27 mouse cellular contexts compared by ENCODE assay signal in the genomic region with DNA sequence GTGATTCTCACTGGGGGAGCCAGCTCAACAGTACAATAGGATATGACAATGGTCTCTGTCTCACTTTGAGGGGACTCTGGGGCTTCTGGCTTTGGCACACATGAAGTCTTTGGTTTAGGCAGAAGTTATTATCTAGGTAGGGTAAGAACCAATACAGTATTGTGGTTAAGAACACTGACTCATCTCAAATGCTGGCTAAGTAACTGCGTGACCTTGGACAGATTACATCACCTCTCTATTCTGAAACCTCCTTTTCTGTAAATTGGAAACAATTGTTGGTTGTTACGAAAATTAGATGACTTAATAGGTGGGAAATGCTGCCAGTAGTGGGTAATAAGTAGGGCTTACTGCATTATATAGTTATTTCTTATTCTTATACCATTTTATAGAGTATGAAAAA.
A peak's percentile ranks its signal among the peaks of the same experiment; 100 is the strongest.
DNase-seq lines count a peak whose midpoint lies in the region; TF ChIP-seq lines count a peak whose summit lies in the region.
"Had no signal": no experiment of that assay in that cellular context is flagged by ENCODE, and none has a peak within 500 bp of the region (broad histone marks: within the 10 kb centered on the region; RNA-seq: fewer than 3 reads in every experiment).

No protein-coding gene starts in this region.

- peak; percentile 10 to 79 for DNase-seq in adrenal gland, adult (ENCODE audit: inconsistent age in 2 of 2, low spot score in 1 of 2)
- DNase-seq in adrenal gland, postnatal 25 days = no peak
- peak; percentile 50 for DNase-seq in NIH3T3 (ENCODE audit: low read depth)
- DNase-seq in adrenal gland, postnatal 36 days = peak; percentile 26 to 34
- DNase-seq in cerebellum, adult 2 months = no peak
- DNase-seq in urinary bladder, postnatal 4 days (ENCODE audit: low spot score in 2 of 2) = no peak
- no peak for DNase-seq in cerebellum, adult 9-10 months
- DNase-seq: cerebellum, adult 11 months; cerebellum, postnatal 14 days; embryo, embryonic 11 days; gastrocnemius, adult 2 months; heart, adult 18-20 months; heart, postnatal 14 days; kidney, postnatal 25 days; liver, embryonic 13.5 days; lung, adult 2 months; thymus, adult 2 months; thymus, postnatal 4 days had no signal

- no peak overlapping the region for H3ac ChIP-seq in myocyte (ENCODE audit: control insufficient read depth, insufficient read length)

- H3K36me3 ChIP-seq in myocyte (ENCODE audit: control insufficient read depth, insufficient read depth) = no peaks in the 10 kb centered on the region
- H3K36me3 ChIP-seq: embryonic facial prominence, embryonic 13.5 days; G1E; heart, embryonic 12.5 days; liver, embryonic 13.5 days; neural tube, embryonic 15.5 days had no signal

- no peak overlapping the region for H3K27ac ChIP-seq in cerebellum, adult 2 months (ENCODE audit: insufficient read depth, low read length)
- H3K27ac ChIP-seq: embryonic facial prominence, embryonic 13.5 days; forebrain, embryonic 13.5 days; gastrocnemius, adult 2 months; left cerebral cortex, adult 2 months; liver, embryonic 13.5 days; neural tube, embryonic 15.5 days; stomach, postnatal 0 days had no signal

- no peak for TF ChIP-seq CTCF in cerebellum, adult 2 months (IDR thresholded peaks at IDR 0.05; ENCODE audit: borderline replicate concordance, insufficient read depth, low read depth, low read length)

- H3K4me3 ChIP-seq in myocyte = no peak overlapping the region
- no peak overlapping the region for H3K4me3 ChIP-seq in cerebellum, adult 2 months (replicated peaks; ENCODE audit: insufficient read depth, low read depth, low read length)
- H3K4me3 ChIP-seq: embryonic facial prominence, embryonic 13.5 days; erythroblast, embryonic 14.5 days; forebrain, embryonic 13.5 days; gastrocnemius, adult 2 months; heart, embryonic 12.5 days; left cerebral cortex, adult 2 months; liver, embryonic 13.5 days; neural tube, embryonic 15.5 days had no signal

- H3K79me2 ChIP-seq in myocyte (ENCODE audit: control insufficient read depth, insufficient read depth) = no peaks in the 10 kb centered on the region

- no peaks in the 10 kb centered on the region for H3K4me1 ChIP-seq in cerebellum, adult 2 months (ENCODE audit: control insufficient read depth, insufficient read depth, low read length)
- H3K4me1 ChIP-seq: embryonic facial prominence, embryonic 13.5 days; forebrain, embryonic 13.5 days; heart, embryonic 12.5 days; liver, embryonic 13.5 days; neural tube, embryonic 15.5 days had no signal

- no peak for TF ChIP-seq POLR2A in myocyte (IDR thresholded peaks at IDR 0.05; ENCODE audit: insufficient read length, low read depth)
- no peak for TF ChIP-seq POLR2A in cerebellum, adult 2 months (IDR thresholded peaks at IDR 0.05; ENCODE audit: borderline replicate concordance, insufficient read depth, low read length)

- no peaks in the 10 kb centered on the region for H3K27me3 ChIP-seq in myocyte (ENCODE audit: control insufficient read depth, insufficient read depth, insufficient read length)
- no peaks in the 10 kb centered on the region for H3K27me3 ChIP-seq in cerebellum, adult 2 months (ENCODE audit: control insufficient read depth, insufficient read depth, low read length)
- H3K27me3 ChIP-seq: embryonic facial prominence, embryonic 13.5 days; forebrain, embryonic 13.5 days; heart, embryonic 12.5 days; liver, embryonic 13.5 days; neural tube, embryonic 15.5 days had no signal

- WGBS in cerebellum, adult 2 months = 90% methylated on average over 2 of the region's 2 CpGs

- peak overlapping the region; percentile 27 for H3K4me2 ChIP-seq in myocyte (ENCODE audit: low read depth)
- H3K4me2 ChIP-seq: embryonic facial prominence, embryonic 13.5 days; forebrain, embryonic 13.5 days; heart, embryonic 12.5 days; liver, embryonic 13.5 days; neural tube, embryonic 15.5 days had no signal

TF ChIP-seq in myocyte, 11 proteins besides CTCF, POLR2A, EP300 and RAD21:
- TF ChIP-seq MYOG (IDR thresholded peaks at IDR 0.05; ENCODE audit: control insufficient read depth in 1 of 3, insufficient read depth in 1 of 3, insufficient read length in 2 of 3, low read depth in 2 of 3) (no peak), CEBPB (IDR thresholded peaks at IDR 0.05; ENCODE audit: insufficient read depth, poor library complexity, severe bottlenecking) (0 out of 2 replicates have a peak, but pooled peaks have one; percentile 24)
TF ChIP-seq in myocyte: peak in this region for 1.

Comparison
In these comparisons a context has a peak if more than half of its experiments do, and no peak if none do; other contexts are left out.
1. DNase-seq: peak in adrenal gland, adult (2 of 2), NIH3T3 (single experiment) and adrenal gland, postnatal 36 days (2 of 2); none in adrenal gland, postnatal 25 days (single experiment), cerebellum, adult 2 months (0 of 2), urinary bladder, postnatal 4 days (0 of 2) and cerebellum, adult 9-10 months (single experiment).